Mouse (Mus musculus) bone marrow macrophage, adult 2 months (primary cell): ENCODE measurements around the gene Tex19.1.

Experiments
- CTCF ChIP-seq: IDR thresholded peaks from 2 replicates; pipeline ENCODE4 v1.5.1; 2012; ENCODE audit warnings: low read depth, mild to moderate bottlenecking, low read length, moderate library complexity
- POLR2A ChIP-seq: IDR thresholded peaks from 2 replicates; pipeline ENCODE4 v1.6.1; 2012; ENCODE audit warnings: mild to moderate bottlenecking, low read depth, low read length, borderline replicate concordance

DNA sequence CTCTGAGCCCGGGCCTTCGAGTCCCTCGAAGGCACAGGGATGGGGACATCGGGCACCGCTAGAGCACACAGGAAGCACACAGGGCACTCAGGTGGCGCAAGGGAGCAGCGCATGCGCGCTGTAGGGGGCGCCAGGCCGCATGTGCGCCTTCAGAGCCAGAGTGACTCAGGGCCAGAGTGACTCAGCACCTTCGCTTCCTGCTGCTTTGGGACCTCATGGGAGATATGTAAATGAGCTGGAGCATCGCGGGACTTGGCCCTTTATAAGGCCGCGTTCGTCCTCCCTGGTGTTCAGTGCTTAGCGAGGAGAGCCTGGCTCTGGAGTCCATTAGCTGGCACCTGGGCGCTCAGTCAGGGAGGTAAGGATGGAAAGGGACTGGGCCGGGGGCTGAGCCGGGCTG lies at the start of gene Tex19.1:
- TF ChIP-seq CTCF (no peak), POLR2A (no peak)
